Comparison of ENCODE assay signal across 13 mouse cellular contexts in the genomic region with DNA sequence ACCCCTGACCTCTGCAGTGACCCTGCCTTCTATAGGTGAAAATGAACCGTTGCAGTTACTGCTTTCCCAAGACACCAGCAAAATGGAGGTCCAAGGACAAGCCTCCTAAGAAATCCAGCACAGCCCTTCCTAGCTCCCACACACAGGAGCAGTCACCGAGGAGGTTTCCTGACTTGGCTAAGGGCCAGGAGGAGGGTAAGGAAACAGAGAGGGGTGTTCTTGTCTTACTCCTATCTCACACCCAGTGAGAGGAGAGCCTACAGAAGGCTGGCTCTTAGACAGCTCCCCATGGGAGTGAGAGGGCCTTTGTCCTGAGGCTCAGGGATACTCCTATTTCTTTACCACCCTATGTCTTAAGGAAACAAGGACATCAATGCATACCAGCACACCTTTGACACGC.
DNase-seq lines count a peak whose midpoint lies in the region; ATAC-seq lines count a peak whose summit lies in the region.
"Had no signal": no experiment of that assay in that cellular context is flagged by ENCODE, and none has a peak within 500 bp of the region (broad histone marks: within the 10 kb centered on the region; RNA-seq: fewer than 3 reads in every experiment).

No protein-coding gene starts in this region.

- no peak overlapping the region for H3K9ac ChIP-seq in heart, embryonic 12.5 days
- H3K9ac ChIP-seq in lung, embryonic 15.5 days = no peak overlapping the region
- H3K9ac ChIP-seq in embryonic facial prominence, embryonic 12.5 days = no peak overlapping the region
- no peak overlapping the region for H3K9ac ChIP-seq in limb, embryonic 11.5 days (ENCODE audit: low read length)
- H3K9ac ChIP-seq: forebrain, embryonic 12.5 days; neural tube, embryonic 13.5 days had no signal

- H3K4me1 ChIP-seq in heart, embryonic 12.5 days (replicated peaks) = peaks cover 58% of the 10 kb centered on the region
- peaks cover 12% of the 10 kb centered on the region for H3K4me1 ChIP-seq in lung, embryonic 15.5 days
- peaks cover 19% of the 10 kb centered on the region for H3K4me1 ChIP-seq in embryonic facial prominence, embryonic 12.5 days
- H3K4me1 ChIP-seq in limb, embryonic 11.5 days (ENCODE audit: control insufficient read depth, insufficient read depth, low read length) = 0 out of 2 replicates have a peak, but pooled peaks cover 2% of the 10 kb centered on the region

- no peaks in the 10 kb centered on the region for H3K27me3 ChIP-seq in heart, embryonic 12.5 days (replicated peaks)
- H3K27me3 ChIP-seq in lung, embryonic 15.5 days = no peaks in the 10 kb centered on the region
- no peaks in the 10 kb centered on the region for H3K27me3 ChIP-seq in embryonic facial prominence, embryonic 12.5 days
- H3K27me3 ChIP-seq in limb, embryonic 11.5 days (ENCODE audit: control insufficient read depth, insufficient read depth, low read length) = no peaks in the 10 kb centered on the region
- H3K27me3 ChIP-seq: forebrain, embryonic 12.5 days; neural tube, embryonic 13.5 days had no signal

- H3K4me3 ChIP-seq in heart, embryonic 12.5 days = no peak overlapping the region
- no peak overlapping the region for H3K4me3 ChIP-seq in lung, embryonic 15.5 days
- no peak overlapping the region for H3K4me3 ChIP-seq in embryonic facial prominence, embryonic 12.5 days
- H3K4me3 ChIP-seq in limb, embryonic 11.5 days (ENCODE audit: low read depth, low read length) = no peak overlapping the region
- H3K4me3 ChIP-seq: forebrain, embryonic 12.5 days; neural tube, embryonic 13.5 days had no signal

- H3K27ac ChIP-seq in heart, embryonic 12.5 days (ENCODE audit: poor library complexity, severe bottlenecking) = peak overlapping the region; percentile 89
- peak overlapping the region; percentile 74 for H3K27ac ChIP-seq in lung, embryonic 15.5 days
- H3K27ac ChIP-seq in embryonic facial prominence, embryonic 12.5 days = peak overlapping the region; percentile 81
- H3K27ac ChIP-seq in limb, embryonic 11.5 days (replicated peaks; ENCODE audit: low read depth, low read length) = no peak overlapping the region; the same call in 1 of the 2 replicates
- H3K27ac ChIP-seq: forebrain, embryonic 12.5 days; neural tube, embryonic 13.5 days had no signal

- no peaks in the 10 kb centered on the region for H3K36me3 ChIP-seq in heart, embryonic 12.5 days
- no peaks in the 10 kb centered on the region for H3K36me3 ChIP-seq in lung, embryonic 15.5 days
- no peaks in the 10 kb centered on the region for H3K36me3 ChIP-seq in embryonic facial prominence, embryonic 12.5 days
- no peaks in the 10 kb centered on the region for H3K36me3 ChIP-seq in limb, embryonic 11.5 days (ENCODE audit: control insufficient read depth, insufficient read depth, low read length)
- H3K36me3 ChIP-seq: forebrain, embryonic 12.5 days; neural tube, embryonic 13.5 days had no signal

- ATAC-seq in heart, embryonic 12.5 days (ENCODE audit: insufficient number of reproducible peaks, low FRiP score) = no peak
- ATAC-seq in lung, embryonic 15.5 days (ENCODE audit: borderline replicate concordance, extremely low read depth, low FRiP score, low TSS enrichment) = 0 out of 2 replicates have a peak, but pooled peaks have one; percentile 35
- ATAC-seq in embryonic facial prominence, embryonic 12.5 days (ENCODE audit: insufficient number of reproducible peaks, insufficient read depth, low FRiP score, low TSS enrichment) = 0 out of 2 replicates have a peak, but pooled peaks have one; percentile 22
- ATAC-seq in limb, embryonic 11.5 days (ENCODE audit: insufficient number of reproducible peaks, low FRiP score, low TSS enrichment, low read depth) = 0 out of 2 replicates have a peak, but pooled peaks have one; percentile 35
- ATAC-seq in inflammation-experienced regulatory T-cells, adult 6 months = no peak
- ATAC-seq: Patski had no signal

- no peaks in the 10 kb centered on the region for H3K9me3 ChIP-seq in heart, embryonic 12.5 days (replicated peaks)
- no peaks in the 10 kb centered on the region for H3K9me3 ChIP-seq in lung, embryonic 15.5 days
- no peaks in the 10 kb centered on the region for H3K9me3 ChIP-seq in embryonic facial prominence, embryonic 12.5 days
- no peaks in the 10 kb centered on the region for H3K9me3 ChIP-seq in limb, embryonic 11.5 days (ENCODE audit: control insufficient read depth, low read length)
- H3K9me3 ChIP-seq: forebrain, embryonic 12.5 days; neural tube, embryonic 13.5 days had no signal

- no peak for DNase-seq in heart, adult 11 months
- DNase-seq in lung, postnatal 36 days = no peak
- DNase-seq in limb, embryonic 11.5 days (ENCODE audit: low spot score) = no peak
- no peak for DNase-seq in adrenal gland, postnatal 4 days (ENCODE audit: low spot score in 2 of 2)
- DNase-seq: gastrocnemius, postnatal 25 days; right cerebral cortex, postnatal 14 days had no signal

- no peak overlapping the region for H3K4me2 ChIP-seq in heart, embryonic 12.5 days
- H3K4me2 ChIP-seq in lung, embryonic 15.5 days = no peak overlapping the region
- H3K4me2 ChIP-seq in embryonic facial prominence, embryonic 12.5 days (replicated peaks) = no peak overlapping the region
- no peak overlapping the region for H3K4me2 ChIP-seq in limb, embryonic 11.5 days (ENCODE audit: low read depth, severe bottlenecking)
- H3K4me2 ChIP-seq: forebrain, embryonic 12.5 days; neural tube, embryonic 13.5 days had no signal

- WGBS in heart, embryonic 12.5 days = 51% methylated on average over 3 of the region's 3 CpGs
- 45% methylated on average over 3 of the region's 3 CpGs for WGBS in lung, embryonic 15.5 days
- 45% methylated on average over 3 of the region's 3 CpGs for WGBS in embryonic facial prominence, embryonic 12.5 days
- WGBS in limb, embryonic 11.5 days = 76% methylated on average over 3 of the region's 3 CpGs

Comparison
In these comparisons a context has a peak if more than half of its experiments do, and no peak if none do; other contexts are left out.
1. ATAC-seq: peak in lung, embryonic 15.5 days (single experiment), embryonic facial prominence, embryonic 12.5 days (single experiment) and limb, embryonic 11.5 days (single experiment); none in heart, embryonic 12.5 days (single experiment) and inflammation-experienced regulatory T-cells, adult 6 months (single experiment).